Mouse (Mus musculus): ENCODE results near the gene Fut2. TPM values are rescaled to one million over a fixed set of nuclear protein-coding genes. Genes with fewer than 3 reads are reported as not detected.
A peak's percentile ranks its signal among the peaks of the same experiment; 100 is the strongest.
"Not testable (repeated sequence)": the region's sequence is repeated elsewhere in the genome, so short reads cannot be mapped to it uniquely, and the experiment has no call there.

Fut2 gene
- polyA plus RNA-seq, 1 experiment, result 0.21 TPM

GRCm38 (mm10) chr7:45654424-45655047, 11.7 kb downstream of the Fut2 start:
- H3K4me3 ChIP-seq (ENCODE audit: insufficient read depth, low read length), result no peak overlapping the region
- TF ChIP-seq CTCF (IDR thresholded peaks at IDR 0.05; ENCODE audit: extremely low read depth, insufficient read depth, low read length), result no peak
- no peak for TF ChIP-seq POLR2A (IDR thresholded peaks at IDR 0.05; ENCODE audit: extremely low read depth, insufficient read depth, low read length)
- H3K4me1 ChIP-seq (ENCODE audit: control insufficient read depth, insufficient read depth, low read length), result no peaks in the 10 kb centered on the region; the same call in 1 of the 2 replicates
- H3K27ac ChIP-seq (ENCODE audit: insufficient read depth, low read length), result no peak overlapping the region

GRCm38 (mm10) chr7:45650484-45650883, 15.7 kb downstream of the Fut2 start:
- H3K4me1 ChIP-seq (ENCODE audit: control insufficient read depth, insufficient read depth, low read length); H3K27ac ChIP-seq (ENCODE audit: insufficient read depth, low read length); H3K4me3 ChIP-seq (ENCODE audit: insufficient read depth, low read length): not testable (repeated sequence)

- Histone ChIP-seq H3K27ac (ENCODE audit: insufficient read depth, low read length) (no peak overlapping the region), H3K4me3 (ENCODE audit: insufficient read depth, low read length) (no peak overlapping the region), H3K4me1 (ENCODE audit: control insufficient read depth, insufficient read depth, low read length) (no peaks in the 10 kb centered on the region)
- TF ChIP-seq POLR2A (IDR thresholded peaks at IDR 0.05; ENCODE audit: extremely low read depth, insufficient read depth, low read length), result no peak
- no peak for TF ChIP-seq CTCF (IDR thresholded peaks at IDR 0.05; ENCODE audit: extremely low read depth, insufficient read depth, low read length)
Observed at GRCm38 (mm10) chr7:45649351-45649750, 16.8 kb downstream of the Fut2 start.

GRCm38 (mm10) chr7:45646671-45647070, 19.5 kb downstream of the Fut2 start:
- Histone ChIP-seq H3K4me3 (ENCODE audit: insufficient read depth, low read length) (no peak overlapping the region), H3K27ac (ENCODE audit: insufficient read depth, low read length) (no peak overlapping the region), H3K4me1 (ENCODE audit: control insufficient read depth, insufficient read depth, low read length) (no peaks in the 10 kb centered on the region)
- TF ChIP-seq POLR2A (IDR thresholded peaks at IDR 0.05; ENCODE audit: extremely low read depth, insufficient read depth, low read length) (no peak), CTCF (IDR thresholded peaks at IDR 0.05; ENCODE audit: extremely low read depth, insufficient read depth, low read length) (no peak)

- H3K4me3 ChIP-seq (ENCODE audit: insufficient read depth, low read length), result no peak overlapping the region
Observed at GRCm38 (mm10) chr7:45645591-45645971, 20.6 kb downstream of the Fut2 start.

GRCm38 (mm10) chr7:45644872-45645590, 21.2 kb downstream of the Fut2 start:
- TF ChIP-seq POLR2A (IDR thresholded peaks at IDR 0.05; ENCODE audit: extremely low read depth, insufficient read depth, low read length), result no peak
- TF ChIP-seq CTCF (IDR thresholded peaks at IDR 0.05; ENCODE audit: extremely low read depth, insufficient read depth, low read length), result no peak
- Histone ChIP-seq H3K4me1 (ENCODE audit: control insufficient read depth, insufficient read depth, low read length) (no peaks in the 10 kb centered on the region), H3K4me3 (ENCODE audit: insufficient read depth, low read length) (peak overlapping the region; percentile 31), H3K27ac (ENCODE audit: insufficient read depth, low read length) (peak overlapping the region; percentile 1; the same call in 1 of the 2 replicates)

More at GRCm38 (mm10) chr7:45645591-45645971, 20.6 kb downstream of the Fut2 start:
- Histone ChIP-seq H3K27ac (ENCODE audit: insufficient read depth, low read length) (no peak overlapping the region), H3K4me1 (ENCODE audit: control insufficient read depth, insufficient read depth, low read length) (no peaks in the 10 kb centered on the region)
- TF ChIP-seq POLR2A (IDR thresholded peaks at IDR 0.05; ENCODE audit: extremely low read depth, insufficient read depth, low read length) (no peak), CTCF (IDR thresholded peaks at IDR 0.05; ENCODE audit: extremely low read depth, insufficient read depth, low read length) (no peak)

GRCm38 (mm10) chr7:45644183-45644582, 22.0 kb downstream of the Fut2 start:
- Histone ChIP-seq H3K4me3 (ENCODE audit: insufficient read depth, low read length) (peak overlapping the region; percentile 31), H3K4me1 (ENCODE audit: control insufficient read depth, insufficient read depth, low read length) (no peaks in the 10 kb centered on the region), H3K27ac (ENCODE audit: insufficient read depth, low read length) (peak overlapping the region; percentile 1; the same call in 1 of the 2 replicates)
- TF ChIP-seq CTCF (IDR thresholded peaks at IDR 0.05; ENCODE audit: extremely low read depth, insufficient read depth, low read length), result no peak
- TF ChIP-seq POLR2A (IDR thresholded peaks at IDR 0.05; ENCODE audit: extremely low read depth, insufficient read depth, low read length), result peak; percentile 81

GRCm38 (mm10) chr7:45643441-45644178, 22.6 kb downstream of the Fut2 start:
- Histone ChIP-seq H3K4me1 (ENCODE audit: control insufficient read depth, insufficient read depth, low read length) (no peaks in the 10 kb centered on the region), H3K4me3 (ENCODE audit: insufficient read depth, low read length) (peak overlapping the region; percentile 43), H3K27ac (ENCODE audit: insufficient read depth, low read length) (0 out of 2 replicates have a peak overlapping the region, but pooled peaks have one; percentile 33)
- TF ChIP-seq POLR2A (IDR thresholded peaks at IDR 0.05; ENCODE audit: extremely low read depth, insufficient read depth, low read length) (peak; percentile 64), CTCF (IDR thresholded peaks at IDR 0.05; ENCODE audit: extremely low read depth, insufficient read depth, low read length) (no peak)

- H3K4me3 ChIP-seq (ENCODE audit: insufficient read depth, low read length), result peak overlapping the region; percentile 43
- no peak overlapping the region for H3K27ac ChIP-seq (ENCODE audit: insufficient read depth, low read length)
- no peak for TF ChIP-seq POLR2A (IDR thresholded peaks at IDR 0.05; ENCODE audit: extremely low read depth, insufficient read depth, low read length)
- TF ChIP-seq CTCF (IDR thresholded peaks at IDR 0.05; ENCODE audit: extremely low read depth, insufficient read depth, low read length), result no peak
- no peaks in the 10 kb centered on the region; the same call in 1 of the 2 replicates for H3K4me1 ChIP-seq (ENCODE audit: control insufficient read depth, insufficient read depth, low read length)
Observed at GRCm38 (mm10) chr7:45642503-45643255, 23.5 kb downstream of the Fut2 start.

Measured in cortical plate, adult 2 months (tissue).